ENCODE assay signal across 8 mouse cellular contexts in the genomic region with DNA sequence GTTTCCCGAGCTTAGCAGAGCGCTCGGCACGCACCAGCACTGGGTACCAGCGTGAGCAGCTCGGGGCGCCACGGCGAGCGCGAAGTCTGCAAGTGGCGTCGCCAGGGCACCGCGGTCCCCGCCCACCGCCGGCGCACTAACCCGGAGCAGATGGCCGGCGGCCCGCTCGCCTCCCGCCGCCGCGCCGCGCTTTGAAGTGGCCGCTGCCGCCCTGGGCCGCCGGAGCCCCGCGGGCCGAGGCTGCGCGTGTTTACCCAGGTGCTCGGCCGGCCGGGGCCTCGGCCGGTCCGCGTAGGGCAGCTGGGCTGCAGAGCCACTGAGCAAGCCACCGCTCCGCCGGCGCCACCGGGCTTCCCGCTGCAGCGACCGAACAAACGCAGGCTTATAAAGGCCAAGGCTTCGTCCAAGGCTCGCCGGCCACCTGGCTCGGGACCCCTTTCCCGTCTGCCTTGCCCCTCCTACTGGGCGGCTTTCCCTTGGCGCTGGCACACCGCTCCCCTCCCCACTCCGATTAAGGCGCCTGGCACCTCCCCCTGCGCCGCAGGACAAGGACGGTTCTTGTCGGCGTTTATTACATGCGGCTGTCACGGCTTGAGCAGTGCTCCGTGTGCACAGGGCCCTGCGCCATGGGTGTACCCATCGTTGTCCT.
DNase-seq lines count a peak whose midpoint lies in the region; ATAC-seq and TF ChIP-seq lines count a peak whose summit lies in the region.

No protein-coding gene starts in this region.

- H3K4me2 ChIP-seq in embryonic facial prominence, embryonic 13.5 days = peak overlapping the region; percentile 99
- peak overlapping the region; percentile 85 for H3K4me2 ChIP-seq in heart, postnatal 0 days (ENCODE audit: low read depth, low read length)

- H3K4me1 ChIP-seq in embryonic facial prominence, embryonic 13.5 days = peaks cover 40% of the 10 kb centered on the region
- no peaks in the 10 kb centered on the region for H3K4me1 ChIP-seq in heart, postnatal 0 days (ENCODE audit: control insufficient read depth, insufficient read depth)
- H3K4me1 ChIP-seq in olfactory bulb, adult 2 months (ENCODE audit: control insufficient read depth, insufficient read depth, low read length) = peaks cover 22% of the 10 kb centered on the region

- peaks cover 61% of the 10 kb centered on the region for H3K27me3 ChIP-seq in embryonic facial prominence, embryonic 13.5 days
- peaks cover 71% of the 10 kb centered on the region for H3K27me3 ChIP-seq in heart, postnatal 0 days (ENCODE audit: control insufficient read depth, insufficient read depth, low read length)

- H3K9ac ChIP-seq in embryonic facial prominence, embryonic 13.5 days = peak overlapping the region; percentile 78
- H3K9ac ChIP-seq in heart, postnatal 0 days (replicated peaks; ENCODE audit: low read depth, low read length) = no peak overlapping the region

- ATAC-seq in embryonic facial prominence, embryonic 13.5 days (ENCODE audit: insufficient number of reproducible peaks, insufficient read depth, low FRiP score, low TSS enrichment, low read depth) = 0 out of 2 replicates have a peak, but pooled peaks have one; percentile 34
- peak; percentile 63 for ATAC-seq in heart, postnatal 0 days (ENCODE audit: insufficient read depth, low read depth)
- no peak for ATAC-seq in monocyte, adult 5-6 weeks (replicated peaks; ENCODE audit: insufficient number of reproducible peaks, low FRiP score, low TSS enrichment, poor library complexity, severe bottlenecking)

- under 1% methylated on average over 64 of the region's 75 CpGs for WGBS in embryonic facial prominence, embryonic 13.5 days
- under 1% methylated on average over 68 of the region's 75 CpGs for WGBS in heart, postnatal 0 days
- 1% methylated on average over 75 of the region's 75 CpGs for WGBS in olfactory bulb, adult 2 months

- TF ChIP-seq POLR2A in olfactory bulb, adult 2 months (IDR thresholded peaks at IDR 0.05; ENCODE audit: insufficient read depth, low read depth, low read length) = no peak

- DNase-seq in urinary bladder, postnatal 14 days (ENCODE audit: low spot score) = peak; percentile 53
- no peak for DNase-seq in urinary bladder, postnatal 4 days (ENCODE audit: low spot score in 2 of 2)
- peak; percentile 37 for DNase-seq in heart, postnatal 0 days (ENCODE audit: low spot score)
- DNase-seq in layer of hippocampus, adult 2 months (ENCODE audit: low spot score in 2 of 2) = peak; percentile 29 to 46
- peak; percentile 39 to 63 for DNase-seq in lung, adult 18-20 months

- H3K4me3 ChIP-seq in embryonic facial prominence, embryonic 13.5 days = peak overlapping the region; percentile 62
- peak overlapping the region; percentile 52 for H3K4me3 ChIP-seq in heart, postnatal 0 days (ENCODE audit: low read depth, low read length)
- H3K4me3 ChIP-seq in layer of hippocampus, adult 2 months = peak overlapping the region; percentile 62
- H3K4me3 ChIP-seq in olfactory bulb, adult 2 months (ENCODE audit: insufficient read depth, low read depth, low read length) = peak overlapping the region; percentile 49

- TF ChIP-seq EP300 in heart, postnatal 0 days (IDR thresholded peaks at IDR 0.05; ENCODE audit: low read depth) = no peak

- no peak for TF ChIP-seq CTCF in heart, postnatal 0 days (IDR thresholded peaks at IDR 0.05; ENCODE audit: low read depth)
- TF ChIP-seq CTCF in layer of hippocampus, adult 2 months (conservative IDR thresholded peaks at IDR 0.05) = no peak
- TF ChIP-seq CTCF in olfactory bulb, adult 2 months (IDR thresholded peaks at IDR 0.05; ENCODE audit: insufficient read depth, low read depth, low read length) = no peak

- H3K9me3 ChIP-seq in embryonic facial prominence, embryonic 13.5 days = no peaks in the 10 kb centered on the region
- 0 out of 2 replicates have a peak, but pooled peaks cover 6% of the 10 kb centered on the region for H3K9me3 ChIP-seq in heart, postnatal 0 days (replicated peaks; ENCODE audit: control insufficient read depth, low read length)

- H3K27ac ChIP-seq in embryonic facial prominence, embryonic 13.5 days = peak overlapping the region; percentile 87
- no peak overlapping the region for H3K27ac ChIP-seq in heart, postnatal 0 days (ENCODE audit: low read depth)
- peak overlapping the region; percentile 88 for H3K27ac ChIP-seq in layer of hippocampus, adult 2 months
- H3K27ac ChIP-seq in olfactory bulb, adult 2 months (ENCODE audit: insufficient read depth, low read depth, low read length) = no peak overlapping the region; the same call in 1 of the 2 replicates

- H3K36me3 ChIP-seq in embryonic facial prominence, embryonic 13.5 days = no peaks in the 10 kb centered on the region
- H3K36me3 ChIP-seq in heart, postnatal 0 days (replicated peaks; ENCODE audit: control insufficient read depth, insufficient read depth, low read length) = no peaks in the 10 kb centered on the region

Comparison
In these comparisons a context has a peak if more than half of its experiments do, and no peak if none do; other contexts are left out.
1. DNase-seq: peak in urinary bladder, postnatal 14 days (single experiment), heart, postnatal 0 days (single experiment), layer of hippocampus, adult 2 months (2 of 2) and lung, adult 18-20 months (2 of 2); none in urinary bladder, postnatal 4 days (0 of 2).
2. H3K27ac ChIP-seq: peak in embryonic facial prominence, embryonic 13.5 days (single experiment) and layer of hippocampus, adult 2 months (single experiment); none in heart, postnatal 0 days (single experiment) and olfactory bulb, adult 2 months (single experiment).
3. Peak in every context shown above with its lines, with median percentiles within 50 percentile points of each other: H3K4me3 ChIP-seq.